Mouse (Mus musculus) heart, adult 2 months (tissue): ENCODE data around the gene Padi2. TPM values are rescaled to one million over a fixed set of nuclear protein-coding genes. Genes with fewer than 3 reads are reported as not detected.

ENCODE experiments used
- DNase-seq, 2 experiments: peaks; one replicate each; pipeline ENCODE4 v3.0.0; 2021
- H3K27ac ChIP-seq: fragments of 200-600 bp; 2 replicates; pipeline ENCODE4 v1.8.1; 2022
- H3K27me3 ChIP-seq: fragments of 200-500 bp; 2 replicates; pipeline ENCODE4 v1.6.1; 2012; ENCODE audit warnings: mild to moderate bottlenecking, low read length, inconsistent platforms, mixed read lengths; ENCODE audit not compliant: control insufficient read depth, insufficient read depth
- H3K36me3 ChIP-seq: fragments of 200-500 bp; 2 replicates; pipeline ENCODE4 v1.6.1; 2012; ENCODE audit warnings: low read length, inconsistent platforms; ENCODE audit not compliant: control insufficient read depth, insufficient read depth
- H3K4me1 ChIP-seq: fragments of 200-500 bp; 2 replicates; pipeline ENCODE4 v1.6.1; 2011; ENCODE audit warnings: low read length; ENCODE audit not compliant: control insufficient read depth, insufficient read depth
- H3K4me3 ChIP-seq: fragments of 200-600 bp; 2 replicates; pipeline ENCODE4 v1.8.1; 2022
- H3K79me2 ChIP-seq: fragments of 200-500 bp; replicated peaks from 2 replicates; pipeline ENCODE4 v1.6.1; 2012; ENCODE audit warnings: mild to moderate bottlenecking, inconsistent platforms, low read length, moderate library complexity, mixed read lengths; ENCODE audit not compliant: control insufficient read depth, insufficient read depth
- H3K9ac ChIP-seq: fragments of 200-500 bp; 2 replicates; pipeline ENCODE4 v1.6.1; 2012; ENCODE audit warnings: low read depth, mild to moderate bottlenecking, control low read depth, inconsistent platforms, low read length, mixed read lengths
- CTCF ChIP-seq: fragments of 200-600 bp; IDR thresholded peaks from 2 replicates; pipeline ENCODE4 v1.8.1; 2022; ENCODE audit warnings: antibody characterized with exemption, mild to moderate bottlenecking, moderate library complexity
- EP300 ChIP-seq: fragments of 200-500 bp; IDR thresholded peaks from 2 replicates; pipeline ENCODE4 v1.6.1; 2011; ENCODE audit warnings: low read depth, low read length, control low read depth; ENCODE audit not compliant: insufficient read depth
- POLR2A ChIP-seq: fragments of 200-500 bp; IDR thresholded peaks from 2 replicates; pipeline ENCODE4 v1.6.1; 2011; ENCODE audit warnings: mild to moderate bottlenecking, low read depth, low read length, control low read depth; ENCODE audit not compliant: insufficient read depth
- WGBS: fragments of 180-500 bp; shearing (Covaris S2); methylation state at CpG from one replicate; pipeline ENCODE4 v1.1.7; 2018; 5-methylcytosine and 5-hydroxymethylcytosine counted together
- intact Hi-C: fragments of 180-260 bp; cut with DNase I; formaldehyde crosslinking; loops from one replicate; pipeline ENCODE4 v1.15.1; 2025
- polyA plus RNA-seq: library from polyadenylated mRNA; depleted of rRNA; stranded (reverse); fragments of >200 nt; gene quantifications from 2 replicates; pipeline ENCODE4 v1.2.3, GENCODE M21; 2012
- total RNA-seq, 2 experiments: library from RNA; stranded (reverse); gene quantifications; 2 replicates each; pipeline ENCODE4 v1.2.3; 2021

The Padi2 gene
- total and polyA plus RNA-seq, 3 experiments = 0.31 to 1.4 (median 0.96) TPM

DNA sequence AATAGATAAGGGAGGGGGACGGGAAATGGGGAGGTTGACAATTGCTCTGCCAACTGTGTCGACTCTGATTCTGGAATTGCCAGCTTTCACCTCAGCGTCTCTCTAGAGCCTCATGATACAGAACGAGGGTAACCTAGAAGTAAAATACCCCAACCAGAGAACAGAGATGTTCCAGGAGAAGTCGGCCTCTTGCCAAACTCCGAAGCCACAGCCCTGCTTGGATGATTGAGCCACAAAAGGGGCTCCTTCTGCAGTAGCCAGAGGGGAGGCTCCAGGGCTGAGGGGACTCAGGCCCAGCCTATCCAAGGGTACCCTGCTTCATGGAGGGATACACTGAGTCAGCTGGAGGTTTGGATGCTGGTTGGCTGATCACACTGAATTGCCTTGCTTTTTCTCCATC is 52.2 kb downstream of the Padi2 start:
- 36% methylated on average over 6 of the region's 6 CpGs for WGBS
- H3K36me3 ChIP-seq = no peaks in the 10 kb centered on the region
- TF ChIP-seq POLR2A (no peak), EP300 (no peak), CTCF (no peak)
- no peaks in the 10 kb centered on the region for H3K79me2 ChIP-seq
- no peak overlapping the region for H3K4me3 ChIP-seq
- DNase-seq = no peak
- H3K27ac ChIP-seq = peak overlapping the region; percentile 4; the same call in 1 of the 2 replicates
- no peaks in the 10 kb centered on the region for H3K27me3 ChIP-seq
- H3K9ac ChIP-seq = no peak overlapping the region
- intact Hi-C loops = loop anchor here (1.0 to 5.0 kb wide), 3 partner anchors 141 to 236 kb away; no protein-coding TSS in a partner anchor
- peaks cover 2% of the 10 kb centered on the region for H3K4me1 ChIP-seq

DNA sequence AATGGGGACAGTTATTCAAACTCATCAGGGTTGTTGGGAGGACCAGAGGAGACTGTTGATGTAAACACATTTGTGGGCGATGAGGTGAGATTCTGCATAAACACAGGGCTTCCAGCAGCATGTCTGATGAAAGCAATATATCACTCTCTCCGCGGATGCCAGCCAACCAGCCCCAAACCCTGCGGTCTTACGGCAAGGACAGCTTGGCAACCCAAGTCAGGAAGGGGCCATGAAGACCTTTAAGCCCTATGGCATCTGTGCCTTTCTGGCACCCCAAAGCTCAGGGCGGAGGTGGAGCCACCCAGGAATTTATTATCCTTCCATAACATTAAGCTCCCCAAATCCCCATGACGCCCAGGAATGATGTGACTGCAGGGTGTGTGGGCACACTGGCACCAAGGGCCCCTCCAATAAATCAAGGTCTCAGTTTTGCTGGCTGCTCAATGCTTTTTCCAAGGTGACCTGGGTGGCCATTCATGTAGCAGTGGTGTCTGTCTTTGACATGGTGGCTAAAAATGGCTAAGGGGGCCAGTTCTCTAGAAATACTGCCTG is 53.1 kb downstream of the Padi2 start:
- Histone ChIP-seq H3K9ac (no peak overlapping the region), H3K4me1 (peaks cover 4% of the 10 kb centered on the region), H3K27me3 (no peaks in the 10 kb centered on the region), H3K79me2 (no peaks in the 10 kb centered on the region), H3K4me3 (no peak overlapping the region), H3K36me3 (no peaks in the 10 kb centered on the region), H3K27ac (no peak overlapping the region)
- WGBS = 87% methylated on average over 7 of the region's 7 CpGs
- intact Hi-C loops = loop anchor here (5.0 kb wide), 2 partner anchors 142 to 237 kb away; no protein-coding TSS in a partner anchor
- DNase-seq = no peak
- TF ChIP-seq POLR2A (no peak), EP300 (no peak), CTCF (no peak)

DNA sequence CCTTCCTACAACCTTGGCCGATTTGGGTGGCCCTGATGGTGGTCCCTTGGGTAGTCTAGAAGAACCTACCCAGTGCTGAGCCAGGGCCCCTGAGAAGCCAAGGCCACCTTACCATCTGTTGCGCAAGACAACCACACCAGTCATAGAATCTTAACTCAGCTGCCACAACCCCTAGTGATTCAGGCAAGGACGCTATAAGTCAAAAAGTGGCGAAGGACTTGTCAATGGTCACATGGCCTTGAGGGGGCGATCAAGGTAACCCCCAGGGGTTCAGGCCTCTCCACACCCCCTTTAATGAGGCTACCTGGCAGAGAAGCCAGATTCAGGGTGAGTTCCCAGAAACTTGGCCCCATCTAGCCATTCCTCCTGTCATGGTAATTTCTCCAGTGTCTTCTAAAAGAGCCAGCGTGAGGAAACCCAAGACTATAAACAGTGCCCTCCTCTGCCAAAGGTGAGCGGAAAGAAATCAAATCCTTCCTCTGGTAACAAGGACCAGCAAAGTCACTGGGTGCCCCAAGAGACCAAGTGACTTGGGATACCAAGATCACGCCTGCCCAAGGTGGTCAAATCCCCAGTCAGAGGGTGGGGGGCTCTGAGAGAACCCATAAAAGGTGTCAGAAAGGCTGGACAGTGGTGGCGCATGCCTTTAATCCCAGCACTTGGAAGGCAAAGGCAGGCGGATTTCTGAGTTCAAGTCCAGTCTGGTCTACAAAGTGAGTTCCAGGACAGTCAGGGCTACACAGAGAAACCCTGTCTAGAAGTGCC is 53.8 kb downstream of the Padi2 start:
- no peak for DNase-seq
- no peak overlapping the region for H3K27ac ChIP-seq
- no peak overlapping the region for H3K9ac ChIP-seq
- H3K4me3 ChIP-seq = no peak overlapping the region; the same call in 1 of the 2 replicates
- no peaks in the 10 kb centered on the region for H3K27me3 ChIP-seq
- peaks cover 4% of the 10 kb centered on the region for H3K4me1 ChIP-seq
- WGBS = 89% methylated on average over 10 of the region's 10 CpGs
- no peak for TF ChIP-seq CTCF
- H3K79me2 ChIP-seq = no peaks in the 10 kb centered on the region
- H3K36me3 ChIP-seq = no peaks in the 10 kb centered on the region
- intact Hi-C loops = loop anchor here (2.0 to 5.0 kb wide), 5 partner anchors 27 to 238 kb away; partner anchors contain the start of genes Atp13a2, Necap2 and Szrd1

DNA sequence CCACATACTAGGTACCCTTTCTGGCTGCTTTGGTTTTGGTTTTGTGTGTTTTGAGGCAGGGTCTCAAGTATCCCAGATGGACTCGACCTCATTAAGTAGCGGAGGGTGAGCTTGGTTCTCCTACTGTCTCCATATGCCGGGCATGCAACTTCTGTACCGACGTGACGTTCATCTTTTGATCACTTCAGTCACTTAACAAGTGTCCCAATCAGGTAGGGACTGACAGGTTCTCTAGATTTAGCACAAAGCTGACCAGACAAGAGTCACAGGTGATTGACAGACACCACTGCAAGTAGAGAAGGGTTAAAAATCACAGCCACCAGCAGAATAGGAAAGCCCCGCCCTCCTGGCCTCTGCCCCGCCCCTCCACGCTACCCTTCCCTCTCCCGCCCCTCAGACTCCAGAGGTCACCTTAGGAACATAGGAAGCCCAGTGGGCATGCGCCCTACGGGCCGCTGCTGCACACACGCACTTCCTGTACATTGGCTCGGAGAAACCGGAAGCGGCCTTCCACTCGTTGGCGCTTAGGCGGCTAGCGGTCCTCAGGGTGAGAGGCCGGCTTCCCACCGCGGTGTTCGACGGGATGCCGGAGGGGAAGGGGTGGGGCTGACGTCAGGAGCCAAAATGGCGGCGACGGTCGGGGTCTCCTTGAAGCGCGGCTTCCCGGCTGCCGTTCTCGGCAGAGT is 54.8 kb downstream of the Padi2 start, which contains the start of gene Sdhb:
Gene Sdhb, plus strand, starts transcription at position 423 of the 686 bp plus-strand sequence.
- peaks cover 4% of the 10 kb centered on the region for H3K4me1 ChIP-seq
- intact Hi-C loops = loop anchor here (2.0 to 5.0 kb wide), 3 partner anchors 26 to 176 kb away; partner anchors contain the start of genes Atp13a2, Necap2 and Szrd1

DNA sequence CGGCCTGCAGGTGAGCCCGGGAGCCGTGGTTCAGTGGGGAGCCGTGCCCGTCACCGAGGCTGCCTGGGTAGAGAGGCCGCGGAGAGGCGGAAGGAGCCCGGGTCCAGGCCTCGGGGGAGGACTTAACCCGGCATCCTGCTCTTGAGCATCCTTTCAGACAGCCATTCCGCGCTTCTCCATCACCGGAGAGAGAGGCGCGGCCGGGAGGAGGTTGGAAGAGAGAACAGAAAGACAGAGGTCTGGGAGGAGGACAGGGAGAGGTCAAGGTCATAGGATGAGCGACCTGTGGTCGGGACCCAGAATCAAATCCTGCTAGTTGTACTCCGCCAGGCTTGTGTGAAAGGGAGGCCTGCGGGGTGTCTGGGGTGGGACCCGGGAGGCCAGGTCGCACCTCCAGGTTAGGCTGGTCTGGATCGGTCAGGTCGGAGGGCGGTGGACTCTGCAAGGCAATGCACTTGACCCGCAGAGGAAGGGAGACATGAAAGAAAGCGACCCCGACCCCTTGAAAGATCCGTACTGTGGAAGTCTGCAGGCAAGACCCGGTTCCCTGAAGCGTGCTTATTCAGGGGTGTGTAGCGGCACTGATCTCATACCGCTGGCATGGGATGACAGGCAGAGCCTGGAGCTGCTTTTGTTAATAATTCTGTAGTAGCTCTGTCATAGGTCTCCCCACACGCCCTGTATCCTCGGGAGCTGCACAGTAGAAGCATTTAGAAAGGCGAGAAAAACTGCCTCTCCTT is 55.5 kb downstream of the Padi2 start:
- intact Hi-C loops = loop anchor here (2.0 to 5.0 kb wide), 3 partner anchors 25 to 176 kb away; partner anchors contain the start of genes Atp13a2, Necap2 and Szrd1
- Histone ChIP-seq H3K27ac (peak overlapping the region; percentile 99), H3K27me3 (no peaks in the 10 kb centered on the region), H3K4me3 (peak overlapping the region; percentile 99), H3K79me2 (no peaks in the 10 kb centered on the region), H3K9ac (peak overlapping the region; percentile 86), H3K4me1 (peaks cover 4% of the 10 kb centered on the region), H3K36me3 (no peaks in the 10 kb centered on the region)
- TF ChIP-seq CTCF (no peak), EP300 (no peak), POLR2A (no peak)
- no peak for DNase-seq
- WGBS = 1% methylated on average over 38 of the region's 38 CpGs

More for the DNA sequence above, 54.8 kb downstream of the Padi2 start, which contains the start of gene Sdhb:
- TF ChIP-seq EP300 (peak; percentile 81; the same call in 1 of the 2 replicates), POLR2A (peak; percentile 67), CTCF (no peak)
- DNase-seq = peak; percentile 94 to 99
- peak within 1 kb of the TSS; percentile 99 for H3K4me3 ChIP-seq
- 2% methylated on average over 37 of the region's 37 CpGs for WGBS
- no peaks in the 10 kb centered on the region for H3K36me3 ChIP-seq
- no peaks in the 10 kb centered on the region for H3K79me2 ChIP-seq
- no peaks in the 10 kb centered on the region for H3K27me3 ChIP-seq
- peak within 1 kb of the TSS; percentile 99 for H3K27ac ChIP-seq
- H3K9ac ChIP-seq = peak within 1 kb of the TSS; percentile 86
